Mouse (Mus musculus) pancreas, adult 10 weeks (tissue): ENCODE data around the gene Ptprd. TPM values are rescaled to one million over a fixed set of nuclear protein-coding genes. Genes with fewer than 3 reads are reported as not detected.

Source experiments
- polyA plus RNA-seq: library from polyadenylated mRNA; stranded (reverse); fragments of 350-450 nt; fragmentation: Illumina TruSeq; extraction: RNeasy Lipid Tissue Mini Kit (QIAGEN cat#74804); gene quantifications from one replicate; pipeline ENCODE4 v1.2.3, GENCODE M21; 2015; ENCODE audit warnings: low read depth, low replicate concordance; ENCODE audit not compliant: insufficient read depth

The Ptprd gene
- 1.8 TPM for polyA plus RNA-seq

DNA sequence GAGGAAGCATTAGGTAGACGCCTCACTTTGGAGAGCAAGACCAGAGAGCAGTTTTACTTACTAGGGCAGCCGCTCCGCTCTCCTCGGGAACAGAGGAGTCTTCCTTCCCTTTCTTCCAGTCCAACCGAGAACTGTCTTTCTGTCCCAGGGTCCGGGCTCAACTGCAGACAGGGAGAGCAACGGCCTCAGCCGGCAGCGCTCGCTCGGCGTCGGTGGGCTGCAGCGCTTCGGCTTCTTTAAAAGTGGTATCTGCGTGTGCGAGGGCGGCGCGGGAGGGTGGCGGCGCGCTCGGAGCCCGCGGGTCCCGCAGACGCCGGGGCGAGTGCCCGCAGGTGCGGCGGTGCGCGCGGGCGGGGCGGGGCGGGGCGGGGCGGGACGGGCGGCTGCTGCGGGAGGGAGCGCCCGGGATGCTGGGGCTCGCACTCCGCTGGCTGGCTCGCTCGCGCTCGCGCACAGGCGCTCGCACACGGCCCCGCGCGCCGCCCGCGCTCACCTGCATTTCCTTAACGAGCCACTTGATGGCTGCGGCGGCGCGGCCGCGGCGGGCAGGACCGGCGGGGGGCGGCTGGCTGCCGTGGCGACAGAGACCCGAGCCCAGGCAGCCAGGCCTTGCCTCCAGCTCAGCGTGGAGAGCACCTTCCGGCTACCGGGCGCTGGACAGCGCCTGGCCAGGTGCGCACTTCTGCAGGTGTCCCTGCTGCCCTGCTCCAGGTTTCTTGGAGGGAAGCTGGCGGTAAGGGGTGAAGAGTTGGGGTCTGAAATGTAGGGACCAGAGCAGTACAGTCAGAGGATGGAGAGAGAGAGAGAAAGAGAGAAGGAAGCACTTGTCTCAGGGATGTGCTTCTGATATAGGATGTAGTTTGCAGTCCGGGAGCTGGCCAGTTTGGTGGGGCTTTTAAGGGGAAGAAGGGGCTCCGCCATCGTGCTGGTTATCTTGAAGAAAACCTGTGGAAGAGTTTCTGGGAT lies at the start of gene Ptprd:
Ptprd (minus strand) TSS at position 433 of the 966 bp plus-strand sequence.

